Mouse (Mus musculus) kidney, adult 18-20 months (tissue): ENCODE results near the gene Ftsj3.
"Not testable (repeated sequence)": the region's sequence is repeated elsewhere in the genome, so short reads cannot be mapped to it uniquely, and the experiment has no call there.

Experiments
- DNase-seq: peaks from one replicate; pipeline ENCODE4 v3.0.0; 2021

Ftsj3 gene

GRCm38 (mm10) chr11:106200756-106201155 lies 55.1 kb downstream of the Ftsj3 start:
- no peak for DNase-seq

- DNase-seq = not testable (repeated sequence)
Measured at GRCm38 (mm10) chr11:106199997-106200396, 55.9 kb downstream of the Ftsj3 start.
